Mouse (Mus musculus) ES-E14 (cell line): ENCODE measurements around the gene Zbtb20. TPM values are rescaled to one million over a fixed set of nuclear protein-coding genes. Genes with fewer than 3 reads are reported as not detected.

Experiments used
- DNase-seq: peaks from one replicate; pipeline ENCODE4 v3.0.0-alpha.2; 2013; ENCODE audit warnings: low read depth, low spot score
- H3K27ac ChIP-seq: 2 replicates; pipeline ENCODE4 v1.5.1; 2012; ENCODE audit warnings: low read depth, mild to moderate bottlenecking, low read length, moderate library complexity, mixed read lengths; ENCODE audit not compliant: poor library complexity, insufficient read depth, severe bottlenecking
- H3K36me3 ChIP-seq: 2 replicates; pipeline ENCODE4 v1.6.1; 2012; ENCODE audit warnings: mild to moderate bottlenecking, low read length, moderate library complexity, mixed read lengths; ENCODE audit not compliant: control insufficient read depth, poor library complexity, insufficient read depth, severe bottlenecking
- H3K4me1 ChIP-seq, 2 experiments: fragments of 150-350 bp in 1 of 2; sonication (generic) in 1 of 2; 2 replicates each; pipeline ENCODE4 v1.6.1; 2012; ENCODE audit warnings: low read length in 2 of 2, mild to moderate bottlenecking in 1 of 2, mixed read lengths in 1 of 2; ENCODE audit not compliant: control insufficient read depth in 2 of 2, insufficient read depth in 2 of 2, poor library complexity in 1 of 2
- H3K4me3 ChIP-seq, 2 experiments: fragments of 150-350 bp in 1 of 2; sonication (generic) in 1 of 2; 2 replicates each; pipeline ENCODE4 v1.5.1; 2012; ENCODE audit warnings: low read length in 2 of 2, low read depth in 1 of 2, mild to moderate bottlenecking in 1 of 2, mixed read lengths in 1 of 2; ENCODE audit not compliant: insufficient read depth in 1 of 2, poor library complexity in 1 of 2, severe bottlenecking in 1 of 2
- H3K9ac ChIP-seq: 2 replicates; pipeline ENCODE4 v1.6.1; 2012; ENCODE audit warnings: low read depth, mild to moderate bottlenecking, low read length, mixed read lengths; ENCODE audit not compliant: poor library complexity, insufficient read depth, severe bottlenecking
- H3K9me3 ChIP-seq: fragments of 150-350 bp; sonication (generic); 2 replicates; pipeline ENCODE4 v1.6.1; 2012; ENCODE audit warnings: low read depth, mild to moderate bottlenecking, low read length; ENCODE audit not compliant: control insufficient read depth, insufficient read depth
- CHD2 ChIP-seq: IDR thresholded peaks from 2 replicates; pipeline ENCODE4 v1.6.1; 2014; ENCODE audit warnings: mild to moderate bottlenecking, low read depth, low read length, inconsistent platforms
- HCFC1 ChIP-seq: IDR thresholded peaks from 2 replicates; pipeline ENCODE4 v1.6.1; 2012; ENCODE audit warnings: low read length, inconsistent platforms, borderline replicate concordance; ENCODE audit not compliant: insufficient read depth
- MAFK ChIP-seq: IDR thresholded peaks from 2 replicates; pipeline ENCODE4 v1.6.1; 2014; ENCODE audit warnings: mild to moderate bottlenecking, low read depth, low read length, inconsistent platforms; ENCODE audit not compliant: insufficient read depth
- ZC3H11A ChIP-seq: IDR thresholded peaks from 2 replicates; pipeline ENCODE4 v1.6.1; 2012; ENCODE audit warnings: low read depth, mild to moderate bottlenecking, inconsistent platforms, low read length, borderline replicate concordance
- ZNF384 ChIP-seq: IDR thresholded peaks from 2 replicates; pipeline ENCODE4 v1.6.1; 2012; ENCODE audit warnings: low read depth, low read length, inconsistent platforms
- in situ Hi-C, 2 experiments: fragments of 600-800 bp; cut with MboI; formaldehyde crosslinking; loops; one replicate each; pipeline ENCODE4 v1.15.1; 2025; ENCODE audit warnings: low sequenced_read_pairs in 2 of 2, inconsistent platforms in 1 of 2; ENCODE audit not compliant: unreplicated experiment in 2 of 2
- total RNA-seq: library from RNA; depleted of rRNA; stranded (reverse); fragments of 300-350 nt; gene quantifications from 2 replicates; pipeline ENCODE4 v1.2.3, GENCODE M21; 2012

Gene Zbtb20
- total RNA-seq, 1 experiment, result 4.0 TPM

- no peak for DNase-seq
- Histone ChIP-seq H3K9me3 (no peaks in the 10 kb centered on the region), H3K36me3 (no peaks in the 10 kb centered on the region), H3K9ac (no peak overlapping the region), H3K4me1 (peaks cover 0 to 2% of the 10 kb centered on the region in 2 experiments; a peak in 1 of 4 replicates), H3K4me3 (no peak overlapping the region), H3K27ac (no peak overlapping the region)
- in situ Hi-C loops, result no loop called here
- TF ChIP-seq ZNF384, result no peak
- TF ChIP-seq ZC3H11A, result no peak
- TF ChIP-seq CHD2, result no peak
- no peak for TF ChIP-seq MAFK
- no peak for TF ChIP-seq HCFC1
Measured at GRCm38 (mm10) chr16:43384953-43385619, 509.4 kb downstream of the Zbtb20 start.

GRCm38 (mm10) chr16:43385620-43386210, 510.0 kb downstream of the Zbtb20 start:
- in situ Hi-C loops, result no loop called here
- DNase-seq, result no peak
- H3K27ac ChIP-seq, result no peak overlapping the region
- no peak for TF ChIP-seq CHD2
- TF ChIP-seq ZC3H11A, result no peak
- no peak for TF ChIP-seq ZNF384
- no peak for TF ChIP-seq MAFK
- no peak for TF ChIP-seq HCFC1
- peaks cover 0 to 2% of the 10 kb centered on the region in 2 experiments; a peak in 1 of 4 replicates for H3K4me1 ChIP-seq
- H3K36me3 ChIP-seq, result no peaks in the 10 kb centered on the region
- H3K9ac ChIP-seq, result no peak overlapping the region
- no peaks in the 10 kb centered on the region for H3K9me3 ChIP-seq
- no peak overlapping the region for H3K4me3 ChIP-seq

- Histone ChIP-seq H3K36me3 (no peaks in the 10 kb centered on the region), H3K4me1 (peaks cover 0 to 2% of the 10 kb centered on the region in 2 experiments; a peak in 1 of 4 replicates), H3K9ac (no peak overlapping the region), H3K9me3 (no peaks in the 10 kb centered on the region), H3K27ac (no peak overlapping the region), H3K4me3 (no peak overlapping the region)
- TF ChIP-seq ZNF384, result no peak
- TF ChIP-seq MAFK, result no peak
- TF ChIP-seq CHD2, result no peak
- no peak for TF ChIP-seq HCFC1
- no peak for TF ChIP-seq ZC3H11A
- in situ Hi-C loops, result no loop called here
- DNase-seq, result no peak
Measured at GRCm38 (mm10) chr16:43386426-43386825, 510.7 kb downstream of the Zbtb20 start.

GRCm38 (mm10) chr16:43388389-43388788, 512.7 kb downstream of the Zbtb20 start:
- TF ChIP-seq CHD2, result no peak
- H3K9me3 ChIP-seq, result no peaks in the 10 kb centered on the region
- H3K9ac ChIP-seq, result no peak overlapping the region
- in situ Hi-C loops, result no loop called here
- peaks cover 0 to 2% of the 10 kb centered on the region in 2 experiments; a peak in 1 of 4 replicates for H3K4me1 ChIP-seq
- no peak for DNase-seq
- H3K36me3 ChIP-seq, result no peaks in the 10 kb centered on the region
- no peak overlapping the region for H3K4me3 ChIP-seq
- no peak overlapping the region for H3K27ac ChIP-seq

GRCm38 (mm10) chr16:43390387-43390786, 514.7 kb downstream of the Zbtb20 start:
- Histone ChIP-seq H3K36me3 (no peaks in the 10 kb centered on the region), H3K9me3 (no peaks in the 10 kb centered on the region), H3K9ac (no peak overlapping the region), H3K4me1 (peaks cover 0 to 2% of the 10 kb centered on the region in 2 experiments; a peak in 1 of 4 replicates), H3K27ac (no peak overlapping the region), H3K4me3 (no peak overlapping the region)
- no peak for DNase-seq
- in situ Hi-C loops, result no loop called here
- TF ChIP-seq HCFC1 (no peak), ZNF384 (no peak), CHD2 (no peak), MAFK (no peak), ZC3H11A (no peak)
